Mouse (Mus musculus) layer of hippocampus, adult 2 months (tissue): ENCODE measurements around the gene Zranb3. TPM values are rescaled to one million over a fixed set of nuclear protein-coding genes. Genes with fewer than 3 reads are reported as not detected.
"Not testable (repeated sequence)": the region's sequence is repeated elsewhere in the genome, so short reads cannot be mapped to it uniquely, and the experiment has no call there.

ENCODE experiments used
- DNase-seq, 2 experiments: peaks; one replicate each; pipeline ENCODE4 v3.0.0; 2022; ENCODE audit warnings: low spot score in 2 of 2
- H3K27ac ChIP-seq: fragments of 200-600 bp; 2 replicates; pipeline ENCODE4 v1.8.1; 2022
- H3K4me3 ChIP-seq: fragments of 200-600 bp; 2 replicates; pipeline ENCODE4 v1.8.1; 2022; ENCODE audit warnings: mild to moderate bottlenecking
- CTCF ChIP-seq: fragments of 200-600 bp; conservative IDR thresholded peaks from 2 replicates; pipeline ENCODE4 v1.8.1; 2022; ENCODE audit warnings: antibody characterized with exemption, mild to moderate bottlenecking, moderate library complexity
- long read RNA-seq, 2 experiments: library from polyadenylated mRNA; stranded (forward); transcript quantifications; one replicate each; pipeline ENCODE4 v2.0.0; 2021; ENCODE audit warnings: borderline mapping rate in 2 of 2
- total RNA-seq, 2 experiments: library from RNA; stranded (reverse); gene quantifications; 2 replicates each; pipeline ENCODE4 v1.2.3; 2021

Zranb3 gene
- total RNA-seq, result 1 to 10 TPM; 6.6 to 7.2 TPM
- long read RNA-seq, experiment 1, partial matches to known transcripts, result 3 of 3 reads
- long read RNA-seq, experiment 1, other reads (novel, unspliced or antisense), result 0 of 3 reads
- long read RNA-seq, experiment 2, partial matches to known transcripts, result 2 of 3 reads
- long read RNA-seq, experiment 2, other reads (novel, unspliced or antisense), result 1 of 3 reads

DNA sequence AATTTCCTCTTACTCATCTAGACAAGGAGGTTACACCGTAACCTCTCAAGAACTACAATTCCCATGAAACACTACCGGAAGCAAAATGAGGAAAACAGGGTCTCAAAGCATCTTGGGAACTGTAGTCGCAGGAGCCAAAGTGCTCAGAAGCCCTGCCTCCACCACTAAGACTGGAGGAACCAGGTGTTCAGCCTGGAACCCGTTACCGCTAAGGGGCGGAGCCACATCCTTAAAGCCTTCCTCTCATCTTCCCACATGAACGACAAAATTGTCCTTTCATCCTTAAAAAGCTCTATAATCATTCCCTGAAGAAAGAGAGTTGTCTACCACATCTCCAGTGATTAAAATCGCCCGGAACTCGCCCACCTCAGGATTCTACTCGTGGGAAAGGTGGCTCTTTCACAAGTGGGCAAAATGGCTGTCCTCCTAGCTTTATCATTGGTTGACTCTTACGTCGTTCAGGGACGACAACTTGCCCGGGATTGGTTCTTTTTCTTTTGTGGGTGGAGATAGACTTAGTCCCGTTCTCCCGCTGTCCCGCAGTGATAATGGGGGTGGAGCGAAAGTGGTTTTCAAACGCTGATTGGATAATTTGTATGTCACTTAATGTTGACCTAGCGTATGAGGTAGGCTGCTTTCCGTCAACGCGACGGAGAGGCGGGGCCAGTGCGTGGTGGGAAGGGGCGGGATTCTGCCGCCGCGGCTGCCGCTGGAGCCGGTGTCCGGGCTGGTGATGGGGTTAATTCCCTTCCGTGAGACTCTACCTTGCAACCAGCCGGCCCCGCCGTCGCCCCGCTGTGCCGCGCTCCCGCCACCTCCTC is at the start of gene Zranb3, which contains the start of gene R3hdm1:
Gene Zranb3, minus strand, starts transcription at position 407 of the 821 bp plus-strand sequence.
Gene R3hdm1, plus strand, starts transcription at position 661 of the 821 bp plus-strand sequence.
- Histone ChIP-seq H3K4me3 (peak within 1 kb of the TSS; percentile 86), H3K27ac (peak within 1 kb of the TSS; percentile 94)
- peak; percentile 96 to 99 for DNase-seq
- TF ChIP-seq CTCF, result no peak

DNA sequence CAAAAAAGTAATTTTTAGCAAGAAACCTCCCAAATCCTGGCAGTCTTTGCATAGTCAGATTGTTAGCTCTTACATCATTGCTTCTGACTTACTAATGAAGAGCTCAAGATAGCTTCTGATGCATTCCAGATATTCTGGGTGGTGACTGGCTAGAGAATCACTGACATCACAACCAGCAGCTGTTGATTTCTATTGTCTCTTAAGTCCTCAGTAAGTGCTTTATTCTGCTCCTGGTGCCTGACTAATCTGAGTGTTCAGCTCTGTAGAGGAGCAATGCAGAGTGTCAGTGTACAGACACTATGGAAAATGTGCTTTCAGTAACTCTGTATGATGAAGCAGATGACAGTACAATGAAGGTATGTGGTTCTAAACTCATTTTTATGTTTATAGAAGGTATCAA is 38.9 kb upstream of the Zranb3 start:
- Histone ChIP-seq H3K4me3 (peak overlapping the region; percentile 26), H3K27ac (peak overlapping the region; percentile 69; the same call in 1 of the 2 replicates)
- DNase-seq, result peak in 1 of 2 experiments; percentile 28
- no peak for TF ChIP-seq CTCF

DNA sequence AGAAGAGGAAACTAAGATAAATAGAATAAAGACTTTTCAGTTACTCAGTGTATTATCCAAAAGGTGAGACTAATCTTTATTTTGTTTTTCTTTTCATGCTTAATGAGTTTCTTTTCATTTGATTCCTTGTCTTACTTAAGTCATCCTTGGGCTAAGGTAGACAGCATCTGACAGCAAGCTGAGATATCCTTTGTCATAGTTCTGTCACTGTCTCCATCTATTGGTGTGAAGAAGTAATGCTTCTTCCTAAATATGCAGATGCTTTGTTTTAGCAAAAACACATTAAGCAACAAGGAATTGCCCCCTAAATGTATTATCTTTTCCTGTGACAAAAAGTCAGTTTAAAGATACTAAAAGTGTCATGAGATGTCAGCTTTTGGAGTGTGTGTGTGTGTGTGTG is 38.2 kb upstream of the Zranb3 start:
- DNase-seq, result peak in 1 of 2 experiments; percentile 8
- peak; percentile 84 for TF ChIP-seq CTCF
- no peak overlapping the region for H3K4me3 ChIP-seq
- peak overlapping the region; percentile 34 for H3K27ac ChIP-seq

DNA sequence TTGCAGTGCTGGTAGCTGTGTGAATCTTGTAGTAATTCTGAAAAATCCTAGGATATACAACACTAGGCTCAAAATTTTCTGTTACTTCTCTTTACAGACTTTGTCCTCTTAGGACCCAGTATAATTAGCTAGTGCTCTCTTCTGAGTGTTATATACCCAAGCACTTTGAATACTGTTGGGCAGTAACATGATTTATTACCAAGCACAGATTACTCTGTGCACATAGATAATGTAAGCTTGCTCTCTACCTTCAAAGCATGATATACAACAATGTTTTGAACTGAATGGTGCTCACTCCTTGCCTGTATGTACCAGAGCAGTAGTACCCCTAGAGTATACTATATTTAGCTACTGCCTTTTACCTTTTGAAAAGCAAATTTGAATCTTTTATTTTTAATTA is 33.4 kb upstream of the Zranb3 start:
- not testable (repeated sequence) for H3K27ac ChIP-seq, H3K4me3 ChIP-seq, DNase-seq

DNA sequence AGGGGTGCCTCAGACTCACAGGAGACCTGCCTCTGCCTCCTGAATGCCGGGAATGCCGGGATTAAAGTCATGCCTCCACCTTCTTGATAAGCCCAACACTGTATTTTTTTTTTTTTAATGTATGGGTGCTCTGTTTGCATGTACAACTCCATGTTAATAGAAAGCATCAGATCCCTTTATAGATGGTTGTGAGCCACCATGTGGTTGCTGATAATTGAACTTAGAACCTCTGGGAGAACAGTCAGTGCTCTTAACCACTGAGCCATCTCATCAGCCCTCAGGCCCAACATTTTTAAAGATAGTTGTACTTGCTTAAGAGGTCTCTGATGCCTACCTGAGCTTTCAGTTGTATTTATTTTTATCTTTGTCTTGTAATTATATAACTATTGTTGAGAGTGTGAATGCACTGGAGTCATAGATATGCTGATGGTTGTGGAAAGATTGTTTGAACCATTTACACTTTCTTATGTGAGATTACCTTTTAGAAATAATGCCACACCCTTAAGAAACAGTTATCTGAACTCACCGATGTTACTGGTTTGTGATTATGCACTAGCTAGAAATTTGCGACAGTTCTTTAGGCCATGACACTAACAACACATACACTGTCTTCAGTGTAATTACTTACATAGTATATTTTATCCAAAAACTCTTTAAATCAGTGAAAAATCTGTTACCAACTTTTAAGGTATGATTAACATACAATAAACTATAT is 18.2 kb upstream of the Zranb3 start:
- no peak for DNase-seq
- Histone ChIP-seq H3K27ac (no peak overlapping the region), H3K4me3 (no peak overlapping the region)
- no peak for TF ChIP-seq CTCF

DNA sequence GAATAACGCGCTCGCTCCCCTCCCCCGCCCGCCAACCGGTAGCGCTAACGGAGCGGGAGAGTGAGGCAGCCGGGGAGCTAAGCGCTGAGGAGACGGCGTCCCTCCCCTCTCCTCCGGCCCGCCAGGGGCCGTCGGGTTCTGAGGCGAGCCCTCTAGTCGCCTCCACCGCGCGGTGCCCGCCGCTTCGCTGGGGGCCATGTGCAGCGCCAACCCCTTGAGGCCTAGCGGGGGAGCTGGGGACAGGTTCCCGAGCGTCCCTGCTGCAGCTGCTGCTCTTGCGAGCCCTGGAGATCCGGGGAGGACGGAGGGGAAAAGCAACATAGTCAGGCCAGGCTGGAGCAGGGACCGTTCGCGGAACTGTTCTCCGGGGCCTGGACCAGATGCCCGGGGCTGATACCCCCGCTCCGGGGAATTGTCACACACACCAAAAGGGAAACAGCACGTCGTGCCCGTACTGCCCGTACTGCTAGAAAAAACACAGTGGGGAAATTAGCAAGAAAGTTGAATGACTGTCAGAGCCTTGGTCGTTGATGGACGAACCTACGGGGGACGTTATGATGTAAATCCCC is 757 bp upstream of the Zranb3 start:
- peak in 1 of 2 experiments; percentile 26 for DNase-seq
- Histone ChIP-seq H3K27ac (peak overlapping the region; percentile 92), H3K4me3 (peak overlapping the region; percentile 86)
- TF ChIP-seq CTCF, result peak; percentile 45

DNA sequence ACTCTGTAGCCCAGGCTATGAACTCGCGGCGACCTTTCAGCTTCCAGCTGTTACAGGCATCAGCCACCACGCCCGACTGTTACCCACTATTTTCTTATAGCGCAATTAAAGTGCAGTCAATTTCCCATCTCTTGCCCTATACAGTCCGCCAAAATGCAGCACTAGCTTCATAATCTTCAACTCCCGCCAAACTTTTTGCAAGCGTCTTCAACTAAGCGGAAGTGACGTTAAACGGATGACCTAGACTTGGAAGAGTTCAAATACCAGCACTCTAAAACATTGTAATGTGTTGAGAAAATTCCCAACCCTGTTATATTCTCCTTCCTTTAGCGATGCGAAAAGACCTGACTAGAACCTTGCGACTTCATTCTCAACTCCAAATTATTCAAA is 601 bp downstream of the Zranb3 start:
- H3K27ac ChIP-seq, result peak overlapping the region; percentile 94

DNA sequence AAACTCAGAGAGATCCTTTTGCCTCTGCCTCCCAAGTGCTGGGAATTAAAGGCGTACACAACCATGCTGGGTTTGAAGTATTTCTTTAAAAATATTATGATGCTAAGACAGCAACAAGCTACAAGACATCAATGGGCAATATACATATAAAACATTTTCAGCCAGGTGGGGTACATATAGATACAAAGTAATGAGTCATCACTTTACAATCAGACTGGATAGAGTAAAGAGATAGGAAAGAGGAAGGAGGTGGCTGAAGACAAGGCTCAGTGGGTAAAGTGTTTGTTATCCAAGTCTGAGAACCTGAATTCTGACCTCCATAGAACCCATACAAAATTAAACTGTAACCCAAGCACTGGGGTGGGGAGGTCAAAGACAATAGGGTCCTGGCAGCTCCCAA is 4.5 kb downstream of the Zranb3 start:
- DNase-seq, result no peak
- Histone ChIP-seq H3K4me3 (no peak overlapping the region), H3K27ac (no peak overlapping the region)
- no peak for TF ChIP-seq CTCF

More for the DNA sequence above, 601 bp downstream of the Zranb3 start:
- H3K4me3 ChIP-seq, result peak overlapping the region; percentile 86
- peak in 1 of 2 experiments; percentile 62 for DNase-seq
- no peak for TF ChIP-seq CTCF

DNA sequence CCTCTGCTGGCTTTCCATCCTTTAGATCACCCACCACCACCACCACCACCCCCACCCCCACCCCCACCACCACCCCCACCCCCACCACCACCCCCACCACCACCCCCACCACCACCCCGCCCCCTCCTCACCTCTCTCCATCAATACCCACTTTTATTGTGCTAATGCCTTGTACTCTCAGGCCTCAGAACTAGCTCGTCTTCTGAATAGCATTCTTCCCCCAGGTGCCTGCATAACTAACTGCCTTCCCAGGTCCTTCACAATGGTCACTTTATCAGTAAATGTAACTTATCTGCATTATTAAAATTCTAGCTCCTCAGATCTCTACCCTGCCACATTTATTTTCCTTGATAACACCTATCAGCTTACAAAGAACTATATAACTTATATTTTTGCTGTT is 8.2 kb downstream of the Zranb3 start:
- no peak overlapping the region for H3K27ac ChIP-seq
- H3K4me3 ChIP-seq, result no peak overlapping the region
- no peak for DNase-seq
- no peak for TF ChIP-seq CTCF

DNA sequence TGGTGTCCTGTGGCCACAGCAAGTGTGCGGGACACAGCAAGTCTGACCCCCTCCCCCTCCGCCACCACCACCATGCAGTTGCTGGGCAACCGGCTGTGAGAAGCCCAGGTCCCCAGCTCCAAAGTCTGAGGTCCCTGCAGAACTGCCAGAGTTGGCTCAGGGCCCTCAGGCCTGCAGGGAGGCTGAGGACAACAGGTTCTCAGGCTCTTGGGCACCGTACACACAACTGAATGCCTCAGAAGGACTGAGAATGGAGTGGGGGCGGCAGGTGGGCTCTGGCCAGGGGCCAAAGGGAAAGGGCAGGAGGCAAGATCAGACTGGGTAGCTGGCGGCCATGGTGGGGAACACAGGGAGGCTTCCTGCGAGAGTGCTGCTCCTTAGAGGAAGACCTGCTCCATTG is 20.0 kb downstream of the Zranb3 start:
- no peak for TF ChIP-seq CTCF
- no peak for DNase-seq

DNA sequence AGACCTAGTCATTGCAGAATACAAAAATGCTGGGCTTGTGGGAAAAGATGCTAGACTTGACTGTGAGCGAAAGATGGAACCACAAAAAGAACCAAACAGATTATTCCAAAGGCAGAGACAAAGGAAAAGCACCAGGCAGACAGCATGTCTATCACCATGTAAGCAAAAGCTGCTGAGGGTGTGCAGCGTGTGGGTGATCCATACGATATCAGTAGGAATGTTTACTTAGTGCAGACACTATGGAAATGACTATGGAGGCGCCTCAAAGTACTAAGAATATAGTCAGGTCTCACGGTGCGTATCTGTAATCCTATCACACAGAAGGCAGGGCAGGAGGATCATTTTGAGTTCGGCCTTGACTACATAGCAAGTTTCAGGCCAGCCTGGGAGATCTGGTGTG is 21.0 kb downstream of the Zranb3 start:
- no peak for TF ChIP-seq CTCF
- no peak overlapping the region for H3K4me3 ChIP-seq
- no peak for DNase-seq
- peak overlapping the region; percentile 83 for H3K27ac ChIP-seq

More for the DNA sequence above, 20.0 kb downstream of the Zranb3 start:
- Histone ChIP-seq H3K4me3 (no peak overlapping the region), H3K27ac (peak overlapping the region; percentile 83; the same call in 1 of the 2 replicates)

DNA sequence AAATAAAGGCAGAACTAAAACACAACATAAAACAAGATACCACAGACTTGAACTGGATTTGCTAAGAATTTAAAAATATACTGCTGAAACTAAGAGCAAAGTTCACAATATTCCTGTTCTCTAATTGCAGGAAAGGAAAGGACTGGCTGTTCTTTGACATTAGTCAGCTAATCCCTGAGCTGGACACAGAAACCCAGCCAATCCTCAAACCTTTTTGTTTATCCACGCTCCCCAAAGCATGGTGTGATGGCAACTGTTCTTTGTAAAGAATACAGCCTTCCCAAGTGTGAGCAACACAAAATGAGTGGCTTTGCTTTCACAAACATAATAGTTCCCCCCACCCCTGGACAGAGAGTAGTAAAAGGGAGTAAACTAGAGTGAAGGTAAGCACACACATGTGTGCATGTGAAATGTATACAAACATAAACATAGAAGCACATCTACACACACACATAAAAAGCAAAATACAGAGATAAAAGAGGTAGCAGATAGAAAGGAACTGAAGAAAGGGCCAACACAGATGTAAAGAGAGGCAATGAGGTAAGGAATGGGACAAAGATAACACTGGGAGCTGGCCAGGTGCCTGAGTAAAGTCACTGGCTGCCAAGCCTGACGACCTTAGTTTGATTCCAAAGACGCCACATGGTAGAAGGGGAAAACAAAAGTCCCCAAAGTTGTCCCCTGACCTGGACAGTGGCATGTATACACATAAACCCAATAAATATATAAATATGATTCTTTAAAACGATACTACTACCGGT is 21.7 kb downstream of the Zranb3 start:
- no peak overlapping the region for H3K4me3 ChIP-seq
- TF ChIP-seq CTCF, result no peak
- no peak for DNase-seq
- peak overlapping the region; percentile 83 for H3K27ac ChIP-seq
